Mouse (Mus musculus): ENCODE data around the gene Olfr498.

Olfr498 gene

DNA sequence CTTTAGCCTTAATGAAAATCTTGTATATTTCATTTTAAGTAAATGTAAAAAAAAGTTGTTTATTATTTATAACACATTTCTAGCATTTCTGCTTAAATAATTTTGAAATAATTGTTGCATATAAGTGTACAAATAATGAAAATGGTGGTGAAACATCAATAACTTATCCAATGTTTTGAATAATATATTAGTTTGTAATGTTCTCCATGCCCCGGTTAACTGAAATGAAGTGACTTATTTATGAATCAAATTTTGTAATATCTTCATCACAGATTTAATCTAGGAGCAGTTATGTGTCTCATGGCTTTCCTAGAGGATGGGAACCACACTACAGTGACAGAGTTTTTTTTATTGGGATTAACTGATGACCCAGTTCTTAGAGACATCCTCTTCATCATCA, at the start of gene Olfr498:
Olfr498 (plus strand) TSS at position 301 of the 400 bp plus-strand sequence.
- no peak for TF ChIP-seq GATA4 (IDR thresholded peaks at IDR 0.05; ENCODE audit: insufficient replicate concordance, low read length)

DNA sequence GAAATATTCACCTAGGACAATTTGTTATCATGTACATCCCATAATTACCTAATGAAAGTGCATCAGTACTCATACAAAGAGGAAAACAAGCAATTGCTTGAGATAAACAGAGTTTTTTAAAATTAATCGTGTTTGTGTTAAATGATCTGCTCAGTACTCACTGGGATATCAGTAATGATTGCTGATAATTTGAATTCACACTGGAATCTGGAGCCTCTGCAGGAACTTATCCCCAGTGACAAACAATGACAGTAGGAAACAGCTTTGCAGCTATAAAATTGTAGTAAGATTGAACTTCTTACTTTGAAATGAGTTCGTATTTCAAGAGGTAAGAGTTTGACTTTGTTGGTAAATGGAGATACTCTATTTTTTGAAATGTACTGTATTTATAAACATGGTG, 45.0 kb upstream of the Olfr498 start, which contains the start of gene Olfr497:
Olfr497 (plus strand) TSS at position 301 of the 400 bp plus-strand sequence.
- no peak for TF ChIP-seq GATA4 (IDR thresholded peaks at IDR 0.05; ENCODE audit: insufficient replicate concordance, low read length)

Data from liver, adult (tissue).